Mouse (Mus musculus) hindbrain, postnatal 0 days (tissue): ENCODE measurements around the gene Hsd17b13. TPM values are rescaled to one million over a fixed set of nuclear protein-coding genes. Genes with fewer than 3 reads are reported as not detected.
A peak's percentile ranks its signal among the peaks of the same experiment; 100 is the strongest.

ENCODE experiments used
- ATAC-seq: fragments of 200-750 bp; cut with Nextera tagmentation; 2 replicates; pipeline ENCODE4 v1.8.0; 2017; ENCODE audit warnings: mild to moderate bottlenecking, moderate TSS enrichment, moderate library complexity
- DNase-seq: peaks from one replicate; pipeline ENCODE4 v3.0.0-alpha.2; 2015; ENCODE audit warnings: low spot score
- H3K27ac ChIP-seq: fragments of 300-500 bp; sonication (generic); 2 replicates; pipeline ENCODE4 v1.5.1; 2014; ENCODE audit warnings: mild to moderate bottlenecking
- H3K27me3 ChIP-seq: fragments of 300-500 bp; sonication (generic); 2 replicates; pipeline ENCODE4 v1.6.1; 2014; ENCODE audit warnings: low read length, mixed read lengths; ENCODE audit not compliant: insufficient read depth
- H3K36me3 ChIP-seq: fragments of 300-500 bp; sonication (generic); 2 replicates; pipeline ENCODE4 v1.6.1; 2014; ENCODE audit warnings: low read length, mixed read lengths; ENCODE audit not compliant: insufficient read depth
- H3K4me1 ChIP-seq: fragments of 300-500 bp; sonication (generic); 2 replicates; pipeline ENCODE4 v1.6.1; 2014; ENCODE audit warnings: antibody characterized with exemption, low read length, mixed read lengths; ENCODE audit not compliant: insufficient read depth
- H3K4me2 ChIP-seq: fragments of 300-500 bp; sonication (generic); 2 replicates; pipeline ENCODE4 v1.6.1; 2014; ENCODE audit warnings: low read depth, mild to moderate bottlenecking, low read length, moderate library complexity, mixed read lengths
- H3K4me3 ChIP-seq: fragments of 300-500 bp; sonication (generic); 2 replicates; pipeline ENCODE4 v1.5.1; 2014; ENCODE audit warnings: low read length
- H3K9ac ChIP-seq: fragments of 300-500 bp; sonication (generic); replicated peaks from 2 replicates; pipeline ENCODE4 v1.6.1; 2014; ENCODE audit warnings: mild to moderate bottlenecking, low read length, moderate library complexity, mixed read lengths
- H3K9me3 ChIP-seq: fragments of 300-500 bp; sonication (generic); 2 replicates; pipeline ENCODE4 v1.6.1; 2016; ENCODE audit warnings: low read length, mixed read lengths
- CTCF ChIP-seq: IDR thresholded peaks from 2 replicates; pipeline ENCODE4 v1.5.1; 2016; ENCODE audit warnings: antibody characterized with exemption, control low read depth, low read depth
- WGBS: fragments of 180-500 bp; shearing (Covaris S2); extraction: QIAGEN DNeasy Blood & Tissue Kit; methylation state at CpG from one replicate; pipeline ENCODE4 v1.1.7; 2014; 5-methylcytosine and 5-hydroxymethylcytosine counted together
- polyA plus RNA-seq: library from polyadenylated mRNA; unstranded; fragments of >200 nt; fragmentation: Nextera tagmentation; extraction: Ambion mirVana; gene quantifications from 2 replicates; pipeline ENCODE4 v1.2.1, GENCODE M21; 2015
- total RNA-seq: library from RNA; depleted of rRNA; stranded (reverse); fragments of >200 nt; gene quantifications from 2 replicates; pipeline ENCODE4 v1.2.3, GENCODE M21; 2014

Hsd17b13 gene
- total and polyA plus RNA-seq, 2 experiments from 2014 or later = not detected

DNA sequence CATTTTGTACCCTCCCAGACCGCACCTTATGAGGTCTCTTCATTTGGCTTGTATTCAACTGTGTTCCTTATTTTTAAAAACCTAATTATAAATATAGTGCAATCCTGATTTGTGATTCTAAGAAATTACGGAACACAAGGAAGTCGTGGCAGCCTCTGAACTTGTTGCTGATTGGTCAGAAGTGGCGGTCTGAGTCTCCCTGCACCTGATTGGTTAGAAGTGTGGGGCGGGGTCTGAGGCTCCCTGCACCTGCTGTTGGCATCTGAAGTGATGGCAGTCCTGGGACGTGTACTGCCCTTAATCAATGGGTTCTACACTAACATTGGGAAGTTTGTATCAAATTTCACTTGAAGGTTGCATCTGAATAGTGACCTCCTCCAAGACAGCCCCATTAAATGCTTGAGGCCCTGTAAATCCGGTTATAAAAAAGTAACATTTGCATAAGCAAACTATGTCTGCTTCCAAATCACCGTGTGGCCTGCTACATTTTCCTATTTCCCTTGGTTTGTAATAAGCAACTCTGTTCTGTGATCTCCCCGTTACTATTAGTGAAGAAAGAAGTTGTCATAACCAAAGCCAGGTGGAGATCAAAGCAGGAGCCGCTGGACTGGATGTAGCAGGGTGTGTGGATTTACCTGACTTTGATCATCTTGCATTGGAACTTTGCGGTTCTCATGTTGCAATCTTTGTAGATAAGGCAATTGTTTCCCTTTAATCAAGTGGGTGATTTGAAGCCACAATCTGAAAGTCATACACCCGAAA, 60.4 kb downstream of the Hsd17b13 start:
- Histone ChIP-seq H3K4me3 (no peak overlapping the region), H3K4me2 (no peak overlapping the region), H3K36me3 (no peaks in the 10 kb centered on the region), H3K27ac (no peak overlapping the region), H3K9ac (no peak overlapping the region), H3K9me3 (no peaks in the 10 kb centered on the region), H3K27me3 (no peaks in the 10 kb centered on the region), H3K4me1 (no peaks in the 10 kb centered on the region)
- 74% methylated on average over 12 of the region's 12 CpGs for WGBS
- no peak for DNase-seq
- ATAC-seq = no peak
- TF ChIP-seq CTCF = no peak

DNA sequence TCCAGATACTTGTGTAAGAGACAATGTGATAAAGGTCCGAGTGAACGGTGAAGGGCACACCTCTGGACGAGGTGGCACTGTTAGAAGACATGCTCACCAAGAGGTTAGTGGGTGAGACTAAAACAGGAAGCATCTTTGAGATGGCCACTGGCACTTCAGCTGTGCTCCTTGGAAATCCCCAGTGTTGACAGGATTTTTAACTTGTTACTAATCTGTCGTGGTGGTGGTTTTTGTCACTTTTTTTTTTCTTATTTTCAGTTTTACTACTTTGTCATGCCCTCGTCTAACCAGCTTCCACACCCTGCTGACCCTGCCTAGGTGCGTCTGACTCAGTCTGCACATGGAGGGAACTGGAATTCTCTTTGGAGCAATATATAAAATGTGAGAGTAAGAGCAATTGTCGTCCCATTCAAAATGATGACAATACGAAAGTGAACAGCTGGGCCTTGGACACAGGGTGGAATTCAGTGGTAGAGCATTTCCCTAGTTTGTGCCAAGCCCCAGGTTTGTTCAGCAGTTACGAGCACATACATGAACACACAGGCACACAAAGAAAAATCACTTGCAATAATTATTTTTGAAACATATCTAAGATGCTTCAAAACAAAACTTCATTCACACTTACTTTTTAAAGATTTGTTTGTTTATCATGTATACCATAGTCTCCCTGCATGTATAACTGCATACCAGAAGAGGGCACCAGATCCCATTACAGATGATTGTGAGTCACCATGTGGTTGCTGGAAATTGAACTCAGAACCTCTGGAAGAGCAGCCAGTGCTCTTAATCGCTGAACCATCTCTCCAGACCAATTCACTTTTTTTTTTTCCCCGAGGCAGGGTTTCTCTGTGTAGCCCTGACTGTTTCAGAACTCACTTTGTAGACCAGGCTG, 62.6 kb downstream of the Hsd17b13 start:
- no peaks in the 10 kb centered on the region for H3K36me3 ChIP-seq
- no peaks in the 10 kb centered on the region for H3K9me3 ChIP-seq
- no peak overlapping the region for H3K27ac ChIP-seq
- no peaks in the 10 kb centered on the region for H3K4me1 ChIP-seq
- H3K9ac ChIP-seq = no peak overlapping the region
- H3K27me3 ChIP-seq = no peaks in the 10 kb centered on the region
- no peak overlapping the region for H3K4me2 ChIP-seq
- DNase-seq (no peak), ATAC-seq (no peak)
- no peak overlapping the region for H3K4me3 ChIP-seq
- WGBS = 77% methylated on average over 11 of the region's 11 CpGs
- TF ChIP-seq CTCF = peak; percentile 44

- Histone ChIP-seq H3K9ac (no peak overlapping the region), H3K36me3 (no peaks in the 10 kb centered on the region), H3K4me1 (no peaks in the 10 kb centered on the region), H3K4me2 (no peak overlapping the region), H3K27me3 (no peaks in the 10 kb centered on the region), H3K27ac (no peak overlapping the region), H3K9me3 (no peaks in the 10 kb centered on the region), H3K4me3 (no peak overlapping the region)
- no peak for TF ChIP-seq CTCF
- no peak for ATAC-seq
- no peak for DNase-seq
- WGBS = 71% methylated on average over 4 of the region's 4 CpGs
These were observed 64.1 kb downstream of the Hsd17b13 start for GRCm38 (mm10) chr5:103913150-103913549.

DNA sequence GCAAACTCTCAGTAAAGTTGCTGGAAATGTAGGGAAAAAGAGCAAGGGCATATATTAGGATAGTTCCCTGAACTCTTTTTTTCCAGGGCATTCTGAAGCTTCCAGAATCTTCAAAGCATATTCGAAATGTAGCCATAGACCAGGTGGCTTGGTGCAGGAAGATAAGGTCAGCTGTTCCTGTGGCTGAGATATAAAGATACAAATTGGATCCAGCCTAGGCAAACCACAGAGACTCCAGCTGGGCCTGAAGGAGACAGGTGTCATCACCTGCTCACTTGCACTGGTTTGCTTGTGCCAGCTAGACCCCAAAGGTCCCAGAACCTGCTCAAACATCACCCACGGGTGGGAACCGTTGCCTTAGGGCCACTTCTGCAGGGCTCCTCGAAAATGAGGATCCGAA, 65.7 kb downstream of the Hsd17b13 start:
- DNase-seq (no peak), ATAC-seq (0 out of 2 replicates have a peak, but pooled peaks have one; percentile 0)
- Histone ChIP-seq H3K27me3 (no peaks in the 10 kb centered on the region), H3K36me3 (no peaks in the 10 kb centered on the region), H3K9ac (no peak overlapping the region), H3K27ac (no peak overlapping the region), H3K4me2 (peak overlapping the region; percentile 80), H3K4me1 (no peaks in the 10 kb centered on the region), H3K9me3 (no peaks in the 10 kb centered on the region), H3K4me3 (peak overlapping the region; percentile 94)
- no peak for TF ChIP-seq CTCF
- 85% methylated on average over 5 of the region's 5 CpGs for WGBS

DNA sequence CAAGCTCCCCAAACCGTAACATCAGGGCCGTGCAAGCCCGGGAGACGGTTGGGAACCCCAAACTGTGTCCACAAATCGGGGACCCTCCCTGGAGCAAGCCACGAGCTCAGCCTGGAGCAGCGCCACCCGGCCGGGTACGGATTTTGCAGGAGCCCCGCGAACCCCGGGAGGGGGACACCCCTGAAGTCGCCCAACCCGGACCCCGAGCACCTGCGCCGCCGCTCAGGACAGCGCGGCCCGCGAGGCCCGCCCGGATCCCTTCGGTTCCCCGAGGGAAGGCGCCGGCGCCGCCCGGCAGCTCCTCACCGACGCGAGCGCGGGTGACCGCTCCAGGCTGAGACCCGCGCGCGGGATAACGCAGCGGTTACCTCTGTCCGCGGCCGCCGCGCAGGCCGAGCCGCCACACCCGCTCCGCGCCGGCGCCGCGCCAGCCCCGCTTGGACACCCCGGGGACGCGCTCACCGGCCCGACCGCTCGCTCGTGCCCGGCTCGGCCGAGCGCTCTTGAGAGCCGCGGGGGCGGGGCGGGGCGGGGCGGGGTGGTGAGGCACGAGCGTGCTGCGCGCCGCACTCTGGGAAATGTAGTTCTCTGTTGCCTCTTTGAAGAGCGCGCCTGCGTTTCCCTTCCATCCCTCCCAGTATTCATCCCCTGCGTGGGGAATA, 66.3 kb downstream of the Hsd17b13 start, which contains the start of gene Klhl8:
TSS of gene Klhl8 (minus strand) at position 512 of the 662 bp plus-strand sequence.
- Histone ChIP-seq H3K27ac (peak within 1 kb of the TSS; percentile 76), H3K9ac (peak within 1 kb of the TSS; percentile 80), H3K27me3 (no peaks in the 10 kb centered on the region), H3K4me1 (no peaks in the 10 kb centered on the region), H3K4me2 (peak within 1 kb of the TSS; percentile 80), H3K9me3 (no peaks in the 10 kb centered on the region), H3K36me3 (no peaks in the 10 kb centered on the region), H3K4me3 (peak within 1 kb of the TSS; percentile 94)
- under 1% methylated on average over 71 of the region's 86 CpGs for WGBS
- no peak for TF ChIP-seq CTCF
- ATAC-seq (peak; percentile 98), DNase-seq (peak; percentile 95)

- Histone ChIP-seq H3K27ac (no peak overlapping the region), H3K4me3 (peak overlapping the region; percentile 94), H3K4me2 (peak overlapping the region; percentile 80), H3K9me3 (no peaks in the 10 kb centered on the region), H3K27me3 (no peaks in the 10 kb centered on the region), H3K9ac (peak overlapping the region; percentile 80; the same call in 1 of the 2 replicates), H3K36me3 (no peaks in the 10 kb centered on the region), H3K4me1 (no peaks in the 10 kb centered on the region)
- 15% methylated on average over 8 of the region's 9 CpGs for WGBS
- no peak for DNase-seq
- ATAC-seq = 0 out of 2 replicates have a peak, but pooled peaks have one; percentile 18
- no peak for TF ChIP-seq CTCF
These were observed 67.1 kb downstream of the Hsd17b13 start for GRCm38 (mm10) chr5:103910156-103910555.
